Mouse (Mus musculus) adrenal gland, adult 18-20 months (tissue): ENCODE results near the gene Pi4k2a. TPM values are rescaled to one million over a fixed set of nuclear protein-coding genes. Genes with fewer than 3 reads are reported as not detected.

Source experiments
- DNase-seq, 2 experiments: peaks; one replicate each; pipeline ENCODE4 v3.0.0; 2021 to 2022; ENCODE audit warnings: low spot score in 2 of 2
- long read RNA-seq, 2 experiments: library from polyadenylated mRNA; stranded (forward); transcript quantifications; one replicate each; pipeline ENCODE4 v2.0.0; 2021
- total RNA-seq, 2 experiments: library from RNA; stranded (reverse); gene quantifications; 1 replicate in 1 of 2; 2 replicates in 1 of 2; pipeline ENCODE4 v1.2.3; 2021

The Pi4k2a gene
- total RNA-seq = 10 to 100 TPM; 70.0 to 95.0 TPM
- long read RNA-seq, experiment 1, full-length matches to known transcripts = 89 of 112 reads
- long read RNA-seq, experiment 1, partial matches to known transcripts = 5 of 112 reads
- long read RNA-seq, experiment 1, other reads (novel, unspliced or antisense) = 18 of 112 reads
- long read RNA-seq, experiment 2, full-length matches to known transcripts = 119 of 152 reads
- long read RNA-seq, experiment 2, partial matches to known transcripts = 6 of 152 reads
- long read RNA-seq, experiment 2, other reads (novel, unspliced or antisense) = 27 of 152 reads

DNA sequence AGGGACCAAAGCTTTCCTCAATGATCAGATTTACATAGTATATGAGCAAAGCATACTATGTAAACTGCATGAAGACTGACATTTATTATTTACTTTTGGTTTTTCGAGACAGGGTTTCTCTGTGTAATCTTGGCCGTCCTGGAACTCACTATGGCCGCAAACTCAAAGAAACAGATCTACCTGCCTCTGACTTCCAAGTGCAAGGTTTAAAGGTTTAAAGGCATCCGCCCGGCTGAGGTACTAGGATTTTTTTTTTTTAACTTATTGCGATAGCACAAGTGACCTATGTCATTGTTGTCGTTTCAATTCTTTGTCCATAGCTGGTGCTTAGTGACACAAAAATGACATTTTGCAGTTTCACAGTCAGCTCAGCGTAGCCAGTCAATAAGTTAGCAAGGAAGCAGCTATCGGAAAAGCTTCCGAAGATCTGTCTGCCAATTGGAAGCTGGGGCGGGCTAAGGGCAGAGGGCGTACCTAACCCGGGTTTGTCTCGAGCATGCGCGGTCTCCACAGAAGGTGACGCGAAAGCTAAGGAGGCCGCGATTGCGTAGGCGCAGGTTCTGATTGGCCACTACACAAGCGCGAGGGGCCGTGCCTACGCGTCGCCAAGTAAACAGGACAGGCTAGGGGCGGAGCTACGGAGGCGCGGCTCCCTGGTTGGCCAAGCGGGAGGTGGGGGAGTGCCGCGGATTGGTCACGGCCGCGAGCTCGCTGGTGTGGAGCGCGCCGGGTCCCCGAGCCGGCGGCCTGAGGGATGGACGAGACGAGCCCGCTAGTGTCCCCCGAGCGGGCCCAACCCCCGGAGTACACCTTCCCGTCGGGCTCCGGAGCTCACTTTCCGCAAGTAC lies at the start of gene Pi4k2a:
Gene Pi4k2a (plus strand): TSS at position 723 of the 848 bp plus-strand sequence.
- DNase-seq = peak; percentile 93

DNA sequence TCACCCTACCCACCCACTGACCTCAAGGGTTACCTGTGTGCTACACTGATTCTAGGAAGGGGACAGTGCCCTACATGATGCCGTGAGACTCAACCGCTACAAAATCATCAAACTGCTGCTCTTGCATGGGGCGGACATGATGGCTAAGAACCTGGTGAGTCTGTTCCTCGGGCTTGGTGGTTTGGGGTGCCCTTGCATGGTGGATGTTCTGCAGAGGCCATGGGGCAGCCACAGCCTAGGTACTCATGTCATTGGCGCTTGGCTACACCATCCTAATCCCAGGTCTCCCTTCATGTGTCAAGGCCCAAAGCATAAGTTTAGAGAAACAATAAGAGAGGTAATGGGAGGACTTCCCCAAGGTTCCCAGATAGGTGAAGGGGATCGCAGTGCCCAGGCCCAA lies 46.3 kb upstream of the Pi4k2a start:
- DNase-seq = no peak

DNA sequence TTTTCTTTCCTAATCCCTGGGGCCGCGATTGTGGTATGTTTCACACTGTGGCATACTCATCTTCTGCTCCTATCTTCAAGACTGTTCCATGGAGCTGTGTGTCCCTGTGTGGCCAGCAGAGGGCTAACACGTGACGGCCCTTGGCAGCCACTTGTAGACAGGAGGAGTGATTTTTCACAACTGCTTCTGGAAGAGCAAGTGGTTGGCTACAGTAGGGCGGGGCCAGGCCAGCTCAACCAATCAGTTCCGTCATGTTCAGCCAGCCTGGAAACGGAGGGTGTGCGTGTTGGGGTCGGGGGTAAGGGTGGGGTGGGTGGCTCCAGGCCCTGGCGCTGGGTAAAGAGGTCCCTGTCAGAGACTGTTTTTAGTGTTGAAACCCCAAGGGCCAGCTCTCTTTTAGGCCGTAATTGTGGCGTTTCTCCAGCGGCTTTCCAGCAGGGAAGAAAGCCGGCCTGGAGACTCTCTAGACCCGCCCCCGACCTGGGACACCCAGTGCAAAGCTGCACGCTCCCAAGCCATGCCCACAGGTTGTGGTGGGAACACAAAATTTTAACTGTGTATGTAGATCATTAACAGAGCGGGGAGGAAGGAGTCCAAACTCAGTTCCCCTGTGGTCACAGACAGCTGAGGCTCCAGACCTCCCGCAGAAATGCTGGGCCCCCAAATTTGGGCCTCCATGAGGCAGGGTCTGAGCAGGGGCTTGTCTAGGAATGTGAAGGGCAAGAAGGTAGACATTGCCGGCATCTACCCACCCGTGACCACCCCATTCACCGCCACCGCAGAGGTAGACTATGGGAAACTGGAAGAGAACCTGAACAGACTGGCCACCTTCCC lies 44.8 kb upstream of the Pi4k2a start, which contains the start of gene Hoga1:
Gene Hoga1 (plus strand): TSS at position 342 of the 834 bp plus-strand sequence.
- DNase-seq = peak; percentile 49 to 67

GRCm38 (mm10) chr19:42050251-42050650 lies 40.0 kb upstream of the Pi4k2a start:
- DNase-seq = no peak

DNA sequence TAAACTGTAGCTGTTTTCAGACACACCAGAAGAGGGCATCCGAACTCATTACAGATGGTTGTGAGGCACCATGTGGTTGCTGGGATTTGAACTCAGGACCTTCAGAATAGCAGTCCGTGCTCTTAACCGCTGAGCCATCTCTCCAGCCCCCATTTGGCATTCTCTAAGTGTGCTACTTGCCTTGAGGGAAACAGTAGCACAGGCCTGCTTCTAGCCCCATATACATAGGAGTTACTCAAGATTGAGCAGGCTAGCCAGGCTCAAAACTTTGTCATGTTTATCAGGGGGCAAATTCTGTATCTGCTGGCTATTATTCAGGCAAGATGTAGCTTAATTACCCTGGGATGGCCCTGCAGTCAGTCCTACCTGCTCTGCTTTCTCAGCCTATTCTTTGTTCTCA lies 38.9 kb upstream of the Pi4k2a start:
- DNase-seq = no peak

DNA sequence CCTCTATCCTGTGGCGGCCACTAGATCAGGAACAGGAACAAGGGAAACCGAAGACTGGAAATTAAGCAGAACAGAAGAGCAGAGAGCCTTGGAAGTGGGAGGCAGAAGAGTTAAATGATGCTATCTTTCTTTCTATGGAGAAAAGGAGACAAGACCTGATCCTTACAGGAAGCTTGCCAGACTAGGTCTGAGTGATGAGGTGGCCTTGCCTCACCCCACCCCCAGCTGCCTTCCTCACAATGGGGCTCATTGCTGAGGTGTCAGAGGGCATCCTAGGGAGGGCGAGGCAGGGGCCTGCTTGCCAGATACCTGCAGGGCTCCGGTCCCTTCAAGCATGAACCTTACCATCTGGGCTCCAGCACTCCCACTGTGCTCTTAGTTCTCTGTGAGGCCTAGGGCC lies 38.3 kb upstream of the Pi4k2a start, which contains the start of gene 4933411K16Rik:
Gene 4933411K16Rik (plus strand): TSS at position 301 of the 400 bp plus-strand sequence.
- no peak for DNase-seq

DNA sequence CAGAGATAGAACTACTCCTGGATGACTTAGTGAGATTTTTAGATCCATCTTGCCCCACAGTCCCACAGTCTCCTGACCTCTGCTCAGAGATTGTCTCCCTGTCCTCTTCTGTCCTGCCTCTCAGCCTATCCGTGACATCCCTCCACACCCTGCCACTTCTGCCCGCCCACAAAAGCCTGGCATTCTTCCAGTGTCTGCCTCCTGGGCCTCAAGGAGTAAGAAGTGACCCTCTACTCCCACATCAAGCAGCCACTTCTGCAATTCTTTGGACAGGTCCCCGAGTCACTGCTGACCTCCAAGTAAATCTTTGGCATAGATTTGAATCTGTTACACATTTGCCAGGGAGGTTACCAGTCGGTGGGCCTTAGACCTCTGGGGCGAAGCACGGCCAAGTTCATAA lies 36.0 kb upstream of the Pi4k2a start:
- no peak for DNase-seq

- no peak for DNase-seq
These were observed 34.4 kb upstream of the Pi4k2a start for GRCm38 (mm10) chr19:42055881-42056280.

DNA sequence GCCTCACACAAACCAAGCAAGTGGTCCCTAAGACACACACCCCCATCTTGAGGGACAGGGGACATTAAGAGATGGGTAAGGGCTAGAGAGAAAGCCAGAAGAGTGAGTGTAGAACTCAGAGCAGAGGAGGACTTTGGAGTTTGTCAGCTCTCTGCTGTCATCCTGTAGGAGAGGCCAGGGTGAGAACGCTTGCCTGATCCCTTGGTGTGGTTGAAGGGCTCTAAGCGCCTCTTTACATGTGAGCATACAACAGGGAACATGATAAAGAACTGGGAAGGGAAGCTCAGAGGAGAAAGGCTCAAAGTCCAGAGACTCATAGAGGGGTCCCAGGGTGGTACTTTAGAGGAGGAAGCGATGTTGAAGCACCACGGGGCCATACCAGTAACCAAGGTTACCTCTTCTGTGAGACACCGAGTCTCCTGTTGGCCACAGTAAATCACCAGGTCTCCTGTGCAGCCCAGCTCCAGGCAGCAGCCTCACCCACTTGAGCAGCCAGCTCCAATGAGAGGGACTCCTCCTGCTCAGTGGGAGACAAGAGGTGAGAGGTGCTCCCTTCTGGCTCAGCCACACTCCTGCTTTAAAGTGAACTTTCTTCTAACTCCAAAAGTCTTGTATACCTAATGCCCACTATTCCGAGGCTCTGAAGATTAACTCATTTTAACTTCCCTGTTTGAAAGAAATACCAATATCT lies 33.4 kb upstream of the Pi4k2a start:
- no peak for DNase-seq

DNA sequence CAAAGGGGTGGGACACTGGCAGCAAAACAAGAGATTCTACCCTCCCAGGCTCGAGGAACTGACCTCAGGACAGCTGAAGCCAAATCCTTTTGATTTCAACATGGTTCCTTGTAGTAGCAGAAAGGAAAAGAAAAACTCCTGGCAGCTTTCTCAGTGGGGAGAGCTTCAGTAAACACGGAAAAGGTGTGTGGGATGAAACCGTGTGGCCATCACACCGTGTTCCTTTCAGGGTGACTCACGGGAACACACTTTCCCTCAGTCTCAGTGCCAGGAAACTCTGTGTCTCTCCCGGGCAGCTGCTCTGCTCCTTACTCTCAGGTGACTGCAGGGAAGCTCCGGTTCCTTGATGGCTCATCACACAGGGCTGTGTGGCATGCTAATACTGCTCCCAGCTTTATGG lies 31.8 kb upstream of the Pi4k2a start:
- DNase-seq = no peak

- DNase-seq = no peak
These were observed 28.8 kb upstream of the Pi4k2a start for GRCm38 (mm10) chr19:42061443-42061842.

DNA sequence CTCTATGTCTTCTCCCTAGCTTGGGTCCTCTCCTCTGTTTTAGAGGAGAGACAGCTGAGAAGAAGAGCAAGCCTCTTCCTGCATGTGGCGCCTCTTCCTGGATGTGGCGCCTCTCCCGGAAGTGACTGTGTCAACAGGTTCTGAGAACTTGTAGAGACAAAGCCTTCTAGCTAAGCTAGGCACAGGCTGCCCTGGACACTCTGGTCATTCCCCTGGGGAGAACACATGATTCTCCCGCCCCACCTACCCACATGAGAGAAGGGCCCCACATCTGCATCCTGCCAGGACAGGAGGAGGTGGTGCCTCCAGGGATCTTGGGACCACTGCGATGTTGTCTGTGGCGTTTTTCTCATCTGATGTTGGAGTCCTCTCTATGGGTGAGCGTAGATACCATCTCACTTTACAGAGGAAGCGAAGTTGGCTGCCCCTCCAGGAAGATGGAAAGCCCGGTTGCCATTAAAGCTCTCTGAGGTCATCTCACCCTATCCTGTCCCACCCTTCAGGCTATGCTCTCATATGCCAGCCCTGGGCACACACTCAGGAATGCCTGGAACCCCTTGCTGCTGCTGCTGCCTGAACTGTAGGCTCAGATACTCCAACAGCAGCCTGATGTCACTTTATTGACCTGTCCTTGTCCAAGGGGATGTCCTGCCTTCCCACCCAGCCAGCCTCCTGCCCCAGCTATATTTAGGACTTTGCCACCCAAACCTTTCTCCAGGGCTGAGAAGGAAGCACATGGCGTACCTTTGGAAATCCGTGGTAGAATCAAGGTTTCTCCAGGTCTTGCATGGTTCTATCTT lies 21.6 kb upstream of the Pi4k2a start:
- DNase-seq = no peak

GRCm38 (mm10) chr19:42069241-42069525 lies 21.1 kb upstream of the Pi4k2a start:
- no peak for DNase-seq

DNA sequence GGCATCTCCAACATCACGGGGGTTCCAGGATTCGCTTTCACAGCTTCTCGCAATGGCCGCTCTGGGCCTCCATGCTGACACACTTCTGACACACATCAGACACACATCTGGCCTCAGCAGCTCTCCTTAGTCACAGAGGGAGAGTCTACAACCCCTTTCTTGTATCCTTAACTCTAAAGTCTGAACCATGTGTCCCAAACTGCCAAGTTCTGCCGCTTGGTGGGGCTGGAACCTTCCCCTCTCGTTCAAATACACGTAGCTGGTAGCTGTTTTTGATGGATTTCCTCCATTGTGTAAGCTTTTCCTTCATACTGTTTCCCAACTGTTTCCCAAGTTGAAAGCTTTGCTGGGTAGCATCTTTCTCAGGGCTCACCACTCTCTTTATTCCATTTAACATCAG lies 19.0 kb upstream of the Pi4k2a start:
- DNase-seq = no peak

DNA sequence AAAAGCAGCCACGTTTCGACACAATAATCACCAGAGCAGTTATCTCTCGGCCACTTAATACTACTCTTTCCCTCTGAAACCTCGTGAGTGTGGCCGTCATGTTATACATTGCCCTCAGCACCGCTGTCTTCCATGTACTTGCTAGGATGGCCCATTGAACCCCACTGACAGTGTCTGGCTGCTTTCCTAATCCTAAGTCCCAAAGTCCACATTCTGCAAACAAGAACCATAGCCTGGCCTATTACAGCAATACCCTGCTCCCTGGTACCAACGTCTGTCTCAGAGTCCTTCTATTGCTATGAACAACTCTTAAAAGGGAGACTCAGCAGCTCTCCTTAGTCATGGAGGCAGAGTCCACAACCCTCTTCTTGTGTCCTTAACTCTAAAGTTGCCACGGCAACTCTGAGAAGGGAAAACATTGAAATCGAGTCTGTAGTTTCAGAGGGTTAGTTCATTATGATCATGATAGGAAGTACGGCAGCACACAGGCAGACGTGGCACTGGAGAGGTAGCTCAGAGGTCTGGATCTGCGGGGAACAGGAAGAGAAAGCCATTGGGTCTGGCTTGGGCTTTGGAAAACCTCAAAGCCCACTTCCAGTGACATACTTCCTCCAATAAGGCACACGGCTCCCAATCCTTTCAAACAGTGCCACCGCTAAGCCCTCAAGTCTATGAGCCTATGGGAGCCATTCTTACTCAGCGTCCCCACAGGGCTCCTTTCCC lies 18.2 kb upstream of the Pi4k2a start:
- no peak for DNase-seq

DNA sequence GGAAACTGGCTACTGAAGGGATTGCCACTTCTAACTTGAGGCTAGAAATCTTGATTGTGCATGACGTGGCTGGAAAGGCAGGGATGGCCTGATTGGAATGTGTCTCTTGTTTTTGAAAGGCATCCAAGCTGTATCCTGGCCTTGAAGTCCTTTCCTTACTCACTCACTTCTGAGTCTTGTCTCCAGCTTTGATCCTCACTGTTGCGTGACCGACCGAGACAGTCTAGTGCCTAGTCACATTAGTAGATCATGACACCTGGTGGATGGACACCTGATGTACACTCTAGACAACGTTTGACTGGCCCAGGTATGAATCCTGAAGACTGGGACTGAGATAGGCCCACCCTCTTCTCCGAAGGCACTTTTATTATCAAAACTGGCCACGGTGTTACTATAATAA lies 17.5 kb upstream of the Pi4k2a start:
- DNase-seq = no peak

- DNase-seq = no peak
These were observed 15.2 kb upstream of the Pi4k2a start for GRCm38 (mm10) chr19:42075051-42075450.

DNA sequence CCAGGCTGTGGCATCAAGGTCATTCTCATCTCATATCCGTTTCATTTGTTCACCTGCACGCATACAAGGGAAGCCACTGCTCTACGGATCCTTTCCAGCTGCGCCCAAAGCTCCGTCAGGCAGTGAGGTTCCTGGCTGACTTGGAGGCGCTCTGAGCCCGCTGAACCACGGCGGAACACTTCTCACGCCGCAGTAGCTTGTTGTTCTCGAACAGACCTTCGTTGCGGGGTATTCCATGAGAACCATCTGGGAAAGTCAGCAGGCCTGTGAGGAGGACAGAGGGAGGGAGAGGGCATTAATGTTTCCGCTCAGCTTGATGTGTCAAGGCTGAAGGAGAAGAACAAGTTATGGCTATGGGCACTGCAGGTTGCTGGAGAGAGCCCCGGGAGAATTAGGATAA lies 14.3 kb upstream of the Pi4k2a start:
- DNase-seq = no peak

DNA sequence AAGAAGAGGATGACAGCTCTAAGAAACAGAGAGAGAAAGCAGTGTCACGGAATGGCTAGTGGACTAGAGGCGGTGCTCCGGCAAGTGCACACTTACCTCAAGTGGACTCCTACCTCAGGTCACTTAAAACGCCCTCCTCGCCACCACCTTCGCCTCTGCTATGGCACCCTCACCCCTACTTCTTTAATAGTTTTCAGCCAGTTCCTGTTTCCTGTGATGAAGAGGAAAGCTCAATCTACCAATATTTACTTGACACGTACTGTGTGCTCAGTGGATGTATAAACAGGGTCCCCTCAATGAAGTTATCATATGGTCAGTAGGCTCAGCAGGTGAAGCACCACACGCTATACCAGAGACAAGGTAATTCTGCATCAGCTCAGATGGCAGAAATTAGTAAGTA lies 11.7 kb upstream of the Pi4k2a start:
- no peak for DNase-seq

GRCm38 (mm10) chr19:42079006-42079405 lies 11.3 kb upstream of the Pi4k2a start:
- no peak for DNase-seq
